Mouse (Mus musculus) G1E (cell line): Measurements from ENCODE around the gene Cadps.

Experiments used
- CTCF ChIP-seq: IDR thresholded peaks from 2 replicates; pipeline ENCODE4 v1.5.1; 2012; ENCODE audit warnings: low read depth, low read length, inconsistent platforms, mixed read lengths
- POLR2AphosphoS5 ChIP-seq: IDR thresholded peaks from 2 replicates; pipeline ENCODE4 v1.6.1; 2012; ENCODE audit warnings: low read depth, low read length, inconsistent platforms; ENCODE audit not compliant: insufficient replicate concordance

DNA sequence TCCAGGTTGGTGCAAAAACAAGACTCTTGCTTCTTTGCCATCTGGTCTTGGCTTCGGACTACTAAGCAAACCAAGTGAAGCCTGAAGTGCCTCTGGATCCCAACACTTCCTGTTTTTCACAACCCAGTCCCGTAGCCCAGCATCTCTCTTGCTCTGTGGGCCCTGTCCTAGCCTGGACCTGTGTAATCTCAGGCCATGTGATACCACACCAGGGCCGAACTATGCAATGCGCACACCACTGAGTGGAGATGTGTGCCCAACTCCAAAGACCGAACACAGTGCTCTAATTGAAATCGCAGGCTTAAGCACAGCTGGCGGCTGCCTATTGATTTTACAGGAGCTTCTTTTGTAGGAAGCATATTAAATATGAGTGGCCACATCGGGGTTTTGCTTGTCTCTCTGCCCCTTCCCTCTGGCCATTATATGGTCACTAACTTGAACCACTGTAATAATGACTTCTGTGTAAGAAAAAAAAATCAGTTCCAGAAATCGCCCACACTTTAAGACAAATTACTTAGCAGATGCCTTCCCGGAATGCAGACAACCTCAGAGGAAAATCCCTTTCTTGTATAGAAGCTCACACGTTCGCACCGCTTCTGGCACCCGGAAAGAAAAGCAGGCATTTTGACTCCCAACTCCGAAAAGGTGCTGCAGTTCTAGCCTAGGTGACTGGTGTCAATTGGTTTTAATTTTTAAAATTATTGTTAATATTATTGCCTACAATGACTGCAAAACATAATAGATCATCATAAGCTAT lies 473.4 kb downstream of the Cadps start:
- TF ChIP-seq POLR2AphosphoS5 (no peak), CTCF (no peak)
